Mouse (Mus musculus): ENCODE results near the gene Ppfibp1.

The Ppfibp1 gene

GRCm38 (mm10) chr6:146963396-146964150, 75.3 kb downstream of the Ppfibp1 start:
- DNase-seq = no peak

DNA sequence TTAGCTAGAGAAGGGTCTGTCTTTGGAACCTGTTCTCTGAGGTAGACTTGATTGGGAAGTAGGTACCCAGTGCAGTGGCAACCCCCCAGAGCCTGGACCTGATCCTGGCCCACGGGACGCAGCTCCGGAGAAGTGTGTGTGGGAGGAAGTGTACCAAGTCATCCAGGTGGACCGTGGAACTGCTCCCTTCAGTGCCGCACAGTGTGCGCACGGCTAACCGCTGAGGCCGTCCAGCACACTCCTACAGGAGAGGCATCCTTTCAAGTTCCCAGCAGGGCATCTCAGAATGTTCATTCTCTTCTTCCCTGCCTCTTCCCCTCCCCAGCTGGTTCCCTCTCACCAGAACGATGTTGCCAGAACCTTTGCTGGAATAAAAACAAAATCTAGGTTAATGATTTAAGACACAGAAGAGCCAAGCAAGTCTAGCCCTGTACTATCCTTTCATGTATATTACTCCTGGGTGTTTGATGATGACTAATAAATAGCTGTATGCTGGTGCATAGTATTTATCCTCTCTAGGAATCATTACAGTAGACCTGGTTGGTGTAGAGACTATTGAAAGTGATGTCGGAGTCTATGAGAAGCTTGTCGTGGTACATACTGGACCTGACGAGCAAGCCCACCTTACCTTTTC, 77.0 kb downstream of the Ppfibp1 start:
- DNase-seq = no peak

- no peak for DNase-seq
Observed at GRCm38 (mm10) chr6:146966446-146967019, 78.2 kb downstream of the Ppfibp1 start.

DNA sequence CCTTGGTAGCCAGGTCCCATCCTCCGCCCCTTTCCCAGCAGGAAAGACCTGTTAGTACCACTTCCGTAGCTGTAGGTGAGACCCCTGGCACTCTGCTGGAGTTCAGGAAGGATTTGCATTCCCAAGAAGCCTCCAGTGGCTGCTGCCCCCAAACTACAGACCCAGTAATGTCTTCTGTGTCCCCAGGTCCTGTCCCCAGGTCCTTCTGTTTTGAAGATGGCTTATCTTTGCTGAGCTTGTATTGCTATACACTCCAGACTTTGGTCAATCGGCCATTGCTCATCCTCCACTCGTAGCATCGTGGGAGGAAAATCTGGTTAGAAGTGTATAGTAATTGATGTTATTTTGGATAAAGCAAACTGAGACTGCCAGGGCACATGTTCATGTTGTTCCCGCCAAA, 79.5 kb downstream of the Ppfibp1 start:
- DNase-seq = no peak

DNA sequence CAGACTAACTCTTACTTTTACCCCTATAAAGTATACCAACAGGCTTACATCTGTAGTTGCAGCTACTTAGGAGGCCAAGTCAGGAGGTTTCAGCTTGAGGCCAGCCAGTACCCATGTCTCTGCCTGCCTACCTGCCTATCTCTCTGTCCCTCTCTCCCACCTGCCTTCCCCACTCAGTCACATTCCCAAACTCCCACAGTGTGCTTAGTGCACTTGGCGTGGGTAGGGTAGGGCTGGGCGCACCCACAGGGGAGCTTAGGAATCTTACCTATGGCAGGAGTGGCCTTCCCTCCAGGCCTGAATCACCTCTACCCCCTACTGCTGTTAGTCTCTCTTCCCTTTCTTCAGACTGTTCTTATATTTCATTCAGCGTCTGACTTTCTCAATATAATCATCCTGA, 82.5 kb downstream of the Ppfibp1 start:
- no peak for DNase-seq

GRCm38 (mm10) chr6:146971366-146971765, 83.1 kb downstream of the Ppfibp1 start:
- DNase-seq = no peak

GRCm38 (mm10) chr6:146972009-146972408, 83.7 kb downstream of the Ppfibp1 start:
- no peak for DNase-seq

GRCm38 (mm10) chr6:146972740-146973139, 84.5 kb downstream of the Ppfibp1 start:
- no peak for DNase-seq

- no peak for DNase-seq
Observed at GRCm38 (mm10) chr6:146973406-146973805, 85.1 kb downstream of the Ppfibp1 start.

DNA sequence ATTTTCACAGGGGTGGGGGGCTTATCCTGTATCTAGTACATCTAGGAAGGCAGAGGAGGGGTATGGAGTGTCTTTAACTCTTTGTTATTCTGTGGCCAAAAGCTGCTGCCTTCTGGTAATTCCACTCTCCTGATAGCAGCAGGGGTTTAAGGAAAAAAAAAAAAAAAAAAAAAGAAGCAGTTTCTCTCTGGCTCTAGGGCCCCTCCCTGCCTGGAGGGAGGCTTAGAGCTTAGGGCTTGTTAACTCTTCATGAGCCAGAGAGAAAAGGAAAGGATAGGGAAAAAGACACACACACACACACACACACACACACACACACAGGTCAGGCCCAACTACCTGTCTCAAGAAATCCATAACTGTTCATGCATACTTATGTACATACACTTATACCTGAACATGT, 85.5 kb downstream of the Ppfibp1 start:
- DNase-seq = no peak

DNA sequence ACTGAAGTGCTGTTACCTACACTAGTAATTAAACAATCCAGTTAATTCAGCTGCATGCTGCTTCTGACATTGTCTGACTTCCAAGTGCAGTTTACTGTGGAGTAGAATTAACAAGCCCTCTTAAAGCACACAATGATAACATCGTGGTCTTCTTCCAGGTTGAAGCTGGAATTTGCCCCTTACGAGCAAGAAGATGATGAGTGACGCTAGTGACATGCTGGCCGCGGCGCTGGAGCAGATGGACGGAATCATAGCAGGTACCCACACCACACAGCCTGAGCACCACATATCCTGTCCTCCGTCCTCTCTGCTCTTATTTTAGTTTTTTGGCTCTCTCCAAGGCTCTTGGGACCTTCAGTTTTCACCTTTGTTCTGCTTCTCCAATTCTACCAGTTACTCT, 88.2 kb downstream of the Ppfibp1 start:
- DNase-seq = no peak

GRCm38 (mm10) chr6:146978691-146979114, 90.4 kb downstream of the Ppfibp1 start:
- no peak for DNase-seq

GRCm38 (mm10) chr6:146979115-146979744, 90.9 kb downstream of the Ppfibp1 start:
- no peak for DNase-seq

GRCm38 (mm10) chr6:146979953-146980352, 91.7 kb downstream of the Ppfibp1 start:
- DNase-seq = no peak

GRCm38 (mm10) chr6:146981249-146981835, 93.1 kb downstream of the Ppfibp1 start:
- no peak for DNase-seq

- DNase-seq = no peak
Observed at GRCm38 (mm10) chr6:146984569-146984968, 96.3 kb downstream of the Ppfibp1 start.

- DNase-seq = peak; percentile 56 to 62
Observed at GRCm38 (mm10) chr6:146994236-146994635, 105.9 kb downstream of the Ppfibp1 start.

DNA sequence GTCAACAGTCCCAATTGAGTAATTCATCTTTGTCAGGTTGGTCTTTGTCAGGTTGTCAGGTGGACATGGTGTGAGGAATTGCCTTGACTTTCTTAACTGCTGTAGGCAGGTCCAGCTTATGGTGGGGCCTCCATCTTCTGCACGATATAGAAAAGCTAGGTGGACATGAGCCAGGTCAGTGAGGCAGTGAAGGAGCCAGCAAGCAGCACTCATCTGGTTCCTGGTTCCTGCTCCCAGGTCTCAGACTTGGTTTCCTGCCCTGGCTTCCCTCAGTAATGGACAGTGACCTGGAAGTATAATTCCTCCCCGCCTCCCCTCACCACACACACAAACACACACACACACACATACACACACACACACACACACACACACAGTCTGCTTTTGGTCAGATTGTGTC, 107.1 kb downstream of the Ppfibp1 start:
- DNase-seq = no peak

DNA sequence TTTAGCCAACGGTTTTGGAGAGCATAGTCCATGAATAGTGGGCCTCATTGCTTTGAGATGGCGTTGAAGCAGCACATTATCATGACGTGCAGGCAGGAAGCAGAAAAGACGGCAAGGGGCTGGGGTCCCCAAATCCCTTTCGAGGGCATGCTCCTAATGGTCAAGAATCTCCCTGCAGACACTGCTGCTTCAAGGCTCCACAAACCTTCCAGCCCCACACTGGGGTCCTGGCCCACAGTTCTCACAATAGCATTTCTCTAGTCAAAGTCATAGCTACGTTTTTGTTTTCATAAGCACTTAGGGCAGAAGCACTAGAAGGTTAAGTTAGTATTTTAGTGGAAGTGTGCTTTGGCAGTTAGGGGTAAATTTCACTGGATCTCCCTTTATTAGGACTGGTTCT, 107.6 kb downstream of the Ppfibp1 start:
- no peak for DNase-seq

DNA sequence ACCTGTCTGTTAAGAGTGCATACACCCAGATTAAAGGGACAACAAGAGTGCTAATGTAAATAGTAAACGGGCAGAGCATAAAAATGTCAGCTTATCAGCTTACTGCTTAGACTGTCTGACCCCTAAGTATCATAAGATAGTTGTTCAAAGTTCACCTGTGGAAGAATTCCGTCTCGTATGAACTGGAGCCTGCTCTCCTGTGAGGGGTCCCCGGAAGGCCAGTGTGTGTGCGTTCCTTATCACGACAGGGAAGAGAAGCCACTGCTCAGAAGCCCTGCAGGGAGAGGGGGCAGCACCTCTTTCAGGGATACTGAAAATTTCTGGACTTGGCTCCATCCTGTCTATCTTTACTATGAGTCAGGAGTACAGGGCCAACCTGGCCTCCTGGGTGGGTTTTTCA, 108.7 kb downstream of the Ppfibp1 start:
- no peak for DNase-seq

DNA sequence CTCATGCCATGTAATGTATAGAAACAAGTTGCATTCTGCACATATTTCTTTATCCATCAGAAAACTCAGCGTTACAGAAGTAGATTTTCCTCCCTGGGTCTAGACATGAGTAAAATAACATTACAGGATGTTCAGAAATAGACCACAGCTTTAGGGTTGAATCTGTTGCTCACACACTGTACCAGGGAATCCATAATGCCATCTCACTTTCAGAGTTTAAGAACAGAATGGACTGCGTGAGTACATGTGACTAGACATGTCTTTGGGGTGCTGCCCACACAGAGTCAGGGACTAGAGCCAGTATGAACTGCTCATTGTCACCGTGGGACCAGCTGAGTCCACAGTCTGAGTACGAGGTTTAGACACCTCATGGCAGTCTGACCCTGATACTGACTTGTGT, 110.4 kb downstream of the Ppfibp1 start:
- DNase-seq = no peak

DNA sequence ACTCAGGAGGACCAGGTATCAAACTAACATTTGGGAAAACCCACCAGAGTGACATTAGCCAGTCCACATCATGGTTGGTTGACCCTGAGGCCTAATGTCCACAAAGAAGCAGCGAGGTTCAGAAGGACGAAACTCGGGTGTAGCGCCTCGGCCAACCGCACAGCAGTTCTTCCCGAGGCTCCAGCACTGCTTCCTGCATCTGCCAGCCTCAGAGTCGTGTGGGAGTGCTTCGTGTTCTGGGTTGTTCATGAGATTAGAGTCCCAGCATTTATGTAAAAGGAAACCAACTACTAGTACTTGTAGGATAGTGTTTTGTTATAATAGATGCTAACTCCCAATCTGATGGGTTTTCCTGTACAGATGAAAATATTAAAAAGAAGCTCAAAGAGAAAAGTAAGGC, 111.0 kb downstream of the Ppfibp1 start:
- no peak for DNase-seq

DNA sequence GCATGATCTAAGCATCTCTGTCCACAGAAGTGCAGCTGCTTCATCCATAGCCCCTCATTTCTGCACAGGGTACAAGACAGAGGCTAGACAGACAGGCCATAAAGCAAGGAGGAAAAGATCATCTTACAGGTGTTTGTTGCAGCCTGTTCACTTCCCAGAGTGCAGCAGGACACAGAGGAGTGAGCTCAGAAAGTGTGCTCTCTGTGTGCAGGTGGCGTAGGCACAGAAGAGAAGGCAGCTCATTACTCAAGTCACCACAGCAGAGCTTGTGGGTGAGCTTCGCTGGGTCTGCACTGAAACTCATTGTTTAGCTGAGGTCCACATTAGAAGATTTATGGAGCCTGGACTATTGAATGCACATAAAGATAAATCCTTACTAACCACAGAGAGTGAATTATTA, 111.5 kb downstream of the Ppfibp1 start:
- no peak for DNase-seq
